Mouse (Mus musculus) adrenal gland, postnatal 25 days (tissue): ENCODE measurements around the gene Ssxb10. TPM values are rescaled to one million over a fixed set of nuclear protein-coding genes. Genes with fewer than 3 reads are reported as not detected.
A peak's percentile ranks its signal among the peaks of the same experiment; 100 is the strongest.
"Not testable (repeated sequence)": the region's sequence is repeated elsewhere in the genome, so short reads cannot be mapped to it uniquely, and the experiment has no call there.

Experiments used
- DNase-seq: peaks from one replicate; pipeline ENCODE4 v3.0.0; 2021; ENCODE audit warnings: mixed read lengths
- long read RNA-seq: library from polyadenylated mRNA; stranded (forward); transcript quantifications from one replicate; pipeline ENCODE4 v2.0.0, GENCODE M21; 2021
- total RNA-seq: library from RNA; stranded (reverse); gene quantifications from 2 replicates; pipeline ENCODE4 v1.2.3, GENCODE M21; 2021

The Ssxb10 gene
- total RNA-seq, result not detected in 2 replicates
- long read RNA-seq, result 0 reads

DNA sequence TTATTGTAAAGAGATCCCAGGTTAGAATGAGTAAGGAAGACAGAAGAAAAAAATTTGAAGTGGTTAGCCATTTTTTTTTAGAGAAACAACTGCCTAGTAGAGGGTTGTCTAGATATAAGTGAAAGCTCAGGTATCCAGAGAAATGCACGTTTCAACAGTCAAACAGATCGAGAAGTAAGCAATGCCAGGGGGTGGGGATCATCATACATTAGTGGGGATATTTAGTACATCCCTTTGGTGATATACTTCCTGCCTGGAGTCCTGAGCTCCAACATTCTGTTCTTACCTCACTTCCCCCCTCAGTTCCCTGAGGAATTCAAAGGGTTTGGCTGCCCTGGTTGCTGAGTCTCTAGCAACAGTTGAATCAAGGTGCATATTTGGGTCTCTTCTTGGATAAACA is at the start of gene Ssxb10:
Gene Ssxb10, plus strand, starts transcription at position 301 of the 400 bp plus-strand sequence.
- no peak for DNase-seq

DNA sequence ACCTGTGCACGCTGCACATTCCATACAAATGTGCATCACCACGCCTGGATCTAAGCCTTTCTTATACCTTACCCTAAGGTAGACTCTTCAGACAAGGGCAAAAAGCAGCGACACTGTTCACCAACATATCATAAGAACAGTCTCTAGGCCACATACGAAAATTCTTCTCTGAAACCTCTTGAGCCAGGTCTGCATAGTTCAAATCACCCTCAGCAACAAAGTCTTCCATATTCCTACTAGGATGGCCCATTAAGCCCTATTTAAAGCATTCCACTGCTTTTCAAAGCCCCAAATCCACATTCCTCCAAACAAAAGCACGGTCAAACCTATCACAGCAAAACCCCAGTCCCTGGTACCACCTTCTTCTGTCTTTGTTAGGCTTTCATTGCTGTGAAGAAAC is 38.6 kb upstream of the Ssxb10 start:
- DNase-seq, result no peak

DNA sequence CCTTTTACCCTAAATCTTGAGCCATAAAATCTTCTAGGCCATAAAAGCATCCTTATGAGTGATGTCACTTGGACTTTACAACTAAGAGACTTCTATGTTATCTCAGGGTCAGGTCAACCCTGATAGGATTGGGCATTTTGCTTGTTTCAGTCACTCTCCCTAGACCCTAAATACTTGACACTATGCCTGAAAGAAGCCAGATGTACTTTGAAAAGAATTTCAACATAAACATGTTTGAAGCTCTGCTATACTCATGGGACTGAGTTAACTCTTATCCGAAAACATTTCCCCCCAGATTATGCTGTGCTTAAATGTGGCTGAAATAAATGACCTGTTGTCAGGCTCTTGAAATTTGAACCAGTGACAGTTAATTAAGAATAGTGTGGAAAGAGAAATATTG is 17.9 kb upstream of the Ssxb10 start:
- no peak for DNase-seq

DNA sequence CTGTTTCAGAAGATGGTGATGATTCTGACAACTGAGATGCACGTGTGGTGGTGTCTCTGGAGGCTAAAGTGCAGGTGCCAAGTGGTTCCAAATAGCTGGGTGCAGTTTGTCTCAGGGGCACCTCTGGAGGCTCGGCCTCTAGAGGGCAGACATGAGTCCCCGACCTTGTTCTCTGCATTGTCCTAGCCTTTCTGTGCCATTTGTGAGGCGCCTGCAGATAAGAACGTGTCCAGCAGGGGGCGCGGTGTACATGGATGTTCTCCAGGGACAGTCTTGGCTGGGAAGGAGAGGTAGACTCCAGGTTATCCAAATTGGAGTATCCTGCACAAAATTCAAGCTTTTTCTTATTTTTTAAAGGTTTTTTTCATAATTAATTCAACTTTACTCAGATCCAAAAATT is 12.3 kb upstream of the Ssxb10 start:
- DNase-seq, result peak; percentile 26

DNA sequence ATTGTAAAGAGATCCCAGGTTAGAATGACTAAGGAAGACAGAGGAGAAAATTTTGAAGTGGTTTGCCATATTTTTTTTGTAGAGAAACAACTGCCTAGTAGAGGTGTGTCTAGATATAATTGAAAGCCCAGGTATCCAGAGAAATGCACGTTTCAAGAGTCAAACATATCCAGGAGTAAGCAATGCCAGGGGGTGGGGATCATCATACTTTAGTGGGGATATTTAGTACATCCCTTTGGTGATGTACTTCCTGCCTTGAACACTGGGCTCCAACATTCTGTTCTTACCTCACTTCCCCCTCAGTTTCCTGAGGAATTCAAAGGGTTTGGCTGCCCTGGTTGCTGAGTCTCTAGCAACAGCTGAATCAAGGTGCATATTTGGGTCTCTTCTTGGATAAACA is 39.5 kb downstream of the Ssxb10 start, which contains the start of gene Ssxb9:
Gene Ssxb9, plus strand, starts transcription at position 301 of the 400 bp plus-strand sequence.
- DNase-seq, result not testable (repeated sequence)

Other genes starting within 250 kb of the Ssxb10 start
- gene Was, start 236.9 kb upstream of the Ssxb10 start, total RNA-seq, result 0.71 and 1.2 TPM in 2 replicates
- 71.8 and 74.9 TPM in 2 replicates for gene Wdr13, start 194.5 kb upstream of the Ssxb10 start, total RNA-seq
- 78.5 and 115 TPM in 2 replicates for gene Rbm3, start 181.5 kb upstream of the Ssxb10 start, total RNA-seq
- gene Tbc1d25, start 151.2 kb upstream of the Ssxb10 start, total RNA-seq, result 9.3 and 9.4 TPM in 2 replicates
- gene Ebp, start 133.9 kb upstream of the Ssxb10 start, total RNA-seq, result 98.4 and 113 TPM in 2 replicates
- 4.6 and 7.0 TPM in 2 replicates for gene Porcn, start 120.9 kb upstream of the Ssxb10 start, total RNA-seq
- gene Ftsj1, start 75.0 kb upstream of the Ssxb10 start, total RNA-seq, result 20.7 and 27.3 TPM in 2 replicates
- not detected in 2 replicates for gene Slc38a5, start 56.3 kb upstream of the Ssxb10 start, total RNA-seq
- gene Ssxb9, start 39.6 kb downstream of the Ssxb10 start, total RNA-seq, result not detected in 2 replicates
- gene Ssxb1, start 85.9 kb downstream of the Ssxb10 start, total RNA-seq, result not detected in 2 replicates
- not detected in 2 replicates for gene Ssxb2, start 134.3 kb downstream of the Ssxb10 start, total RNA-seq
- not detected in 2 replicates for gene Gm14459, start 197.5 kb downstream of the Ssxb10 start, total RNA-seq
- gene Ssxb6, start 220.8 kb downstream of the Ssxb10 start, total RNA-seq, result not detected in 2 replicates